Mouse (Mus musculus) urinary bladder, postnatal 25 days (tissue): Measurements from ENCODE around the gene Pou2f3.
"Not testable (repeated sequence)": the region's sequence is repeated elsewhere in the genome, so short reads cannot be mapped to it uniquely, and the experiment has no call there.

Source experiments
- DNase-seq: peaks from one replicate; pipeline ENCODE4 v3.0.0; 2022; ENCODE audit warnings: low spot score

Pou2f3 gene

GRCm38 (mm10) chr9:43155960-43156359 lies 54.2 kb downstream of the Pou2f3 start:
- DNase-seq = no peak

GRCm38 (mm10) chr9:43151779-43152178 lies 58.4 kb downstream of the Pou2f3 start:
- DNase-seq = no peak

GRCm38 (mm10) chr9:43150957-43151356 lies 59.2 kb downstream of the Pou2f3 start:
- no peak for DNase-seq

GRCm38 (mm10) chr9:43150075-43150474 lies 60.1 kb downstream of the Pou2f3 start:
- DNase-seq = peak; percentile 43

GRCm38 (mm10) chr9:43149498-43149897 lies 60.7 kb downstream of the Pou2f3 start:
- DNase-seq = no peak

- DNase-seq = no peak
Observed at GRCm38 (mm10) chr9:43145196-43145595, 65.0 kb downstream of the Pou2f3 start.

- no peak for DNase-seq
Observed at GRCm38 (mm10) chr9:43144206-43144810, 65.9 kb downstream of the Pou2f3 start.

- peak; percentile 62 for DNase-seq
Observed at GRCm38 (mm10) chr9:43141839-43142238, 68.3 kb downstream of the Pou2f3 start.

GRCm38 (mm10) chr9:43133525-43133924 lies 76.6 kb downstream of the Pou2f3 start:
- no peak for DNase-seq

GRCm38 (mm10) chr9:43132380-43132779 lies 77.8 kb downstream of the Pou2f3 start:
- DNase-seq = no peak

- DNase-seq = peak; percentile 44
Observed at GRCm38 (mm10) chr9:43131940-43132339, 78.2 kb downstream of the Pou2f3 start.

GRCm38 (mm10) chr9:43130684-43131083 lies 79.5 kb downstream of the Pou2f3 start:
- DNase-seq = no peak

- no peak for DNase-seq
Observed at GRCm38 (mm10) chr9:43127101-43127787, 82.9 kb downstream of the Pou2f3 start.

GRCm38 (mm10) chr9:43122379-43122778 lies 87.8 kb downstream of the Pou2f3 start:
- no peak for DNase-seq

GRCm38 (mm10) chr9:43121948-43122347 lies 88.2 kb downstream of the Pou2f3 start:
- DNase-seq = not testable (repeated sequence)

- no peak for DNase-seq
Observed at GRCm38 (mm10) chr9:43116997-43117336, 93.2 kb downstream of the Pou2f3 start.

- peak; percentile 33 for DNase-seq
Observed at GRCm38 (mm10) chr9:43116134-43116996, 93.8 kb downstream of the Pou2f3 start, which contains the start of gene Tmem136. TSS of gene Tmem136 (minus strand) at chr9:43116570.

GRCm38 (mm10) chr9:43115431-43116133 lies 94.6 kb downstream of the Pou2f3 start:
- DNase-seq = no peak

- DNase-seq = no peak
Observed at GRCm38 (mm10) chr9:43114833-43115232, 95.3 kb downstream of the Pou2f3 start.

- DNase-seq = no peak
Observed at GRCm38 (mm10) chr9:43110286-43110980, 99.7 kb downstream of the Pou2f3 start.

GRCm38 (mm10) chr9:43109125-43109524 lies 101.0 kb downstream of the Pou2f3 start:
- DNase-seq = no peak

- DNase-seq = no peak
Observed at GRCm38 (mm10) chr9:43108721-43109120, 101.4 kb downstream of the Pou2f3 start.
